Mouse (Mus musculus): Measurements from ENCODE around the gene Sdcbp2.
"Not testable (repeated sequence)": the region's sequence is repeated elsewhere in the genome, so short reads cannot be mapped to it uniquely, and the experiment has no call there.

Gene Sdcbp2

DNA sequence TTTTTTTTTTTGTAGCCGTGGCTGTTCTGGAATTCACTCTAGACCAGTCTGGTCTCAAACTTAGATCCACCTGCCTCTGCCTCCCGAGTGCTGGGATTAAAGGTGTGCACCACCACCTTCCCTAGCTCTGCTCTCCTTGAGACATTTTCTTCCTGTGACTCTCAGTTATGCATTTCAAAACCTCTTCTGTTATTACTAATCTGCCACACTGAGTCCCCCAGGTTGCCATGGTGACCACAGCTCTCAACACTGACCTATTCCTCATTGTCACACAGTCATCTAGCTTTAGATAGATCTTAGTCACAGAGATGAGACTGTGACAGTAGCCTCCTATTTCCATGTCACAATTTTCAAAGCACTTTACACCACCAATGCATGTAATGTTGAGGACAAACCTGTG lies 3.0 kb upstream of the Sdcbp2 start:
- DNase-seq (ENCODE audit: extremely low spot score), result no peak

- DNase-seq (ENCODE audit: extremely low spot score), result no peak
Observed at GRCm38 (mm10) chr2:151573667-151574066, 1.2 kb downstream of the Sdcbp2 start.

GRCm38 (mm10) chr2:151574607-151575006 lies 2.2 kb downstream of the Sdcbp2 start:
- no peak for DNase-seq (ENCODE audit: extremely low spot score)

DNA sequence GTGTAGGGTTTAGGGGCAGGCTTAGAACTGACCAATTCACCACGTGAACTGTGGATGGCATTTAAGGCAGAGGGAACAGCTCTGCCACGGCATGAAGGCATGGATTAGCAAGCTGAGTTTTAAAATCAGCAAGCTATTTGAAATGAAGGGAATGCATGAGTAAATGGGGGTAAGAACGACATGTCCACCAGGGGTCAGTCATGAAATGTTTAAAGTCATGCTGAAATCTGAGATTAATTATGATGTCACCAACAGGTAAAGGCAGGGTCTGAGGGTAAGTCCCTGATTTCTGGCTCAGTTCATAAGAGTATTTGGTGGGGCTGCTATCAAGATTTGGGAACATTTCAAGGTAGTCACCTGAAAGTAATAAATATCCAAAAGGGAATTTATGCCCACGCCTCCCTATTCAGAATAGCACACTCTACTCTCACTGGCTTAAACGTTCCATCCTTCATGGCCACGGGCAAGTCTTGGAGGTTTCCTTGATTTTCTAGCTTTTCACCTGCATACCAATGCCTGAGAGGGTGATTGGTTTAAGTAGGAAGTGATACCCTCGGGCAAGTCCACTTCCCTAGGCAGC lies 2.8 kb downstream of the Sdcbp2 start:
- peak; percentile 52 for DNase-seq (ENCODE audit: extremely low spot score)

- peak; percentile 77 for DNase-seq (ENCODE audit: extremely low spot score)
Observed at GRCm38 (mm10) chr2:151575699-151576389, 3.4 kb downstream of the Sdcbp2 start.

DNA sequence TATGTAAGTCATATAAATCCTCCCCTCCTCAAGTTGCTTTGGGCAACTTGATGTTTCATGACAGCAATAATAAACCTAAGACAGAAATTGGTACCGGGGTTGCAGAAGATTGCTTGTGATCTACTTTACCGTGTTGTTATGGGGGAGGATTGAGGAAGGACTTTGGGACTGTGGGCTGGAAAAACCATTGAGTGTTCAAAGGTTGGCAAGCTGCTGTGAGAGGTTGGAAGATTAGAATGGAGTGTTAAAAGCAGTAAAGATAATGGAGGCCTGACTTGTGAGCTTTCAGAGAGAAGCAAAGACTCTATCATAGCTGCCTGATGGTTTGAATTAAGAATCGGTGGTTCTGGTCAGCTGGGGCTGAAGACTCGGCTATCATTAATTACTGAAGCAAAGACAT lies 6.8 kb downstream of the Sdcbp2 start:
- no peak for DNase-seq (ENCODE audit: extremely low spot score)

DNA sequence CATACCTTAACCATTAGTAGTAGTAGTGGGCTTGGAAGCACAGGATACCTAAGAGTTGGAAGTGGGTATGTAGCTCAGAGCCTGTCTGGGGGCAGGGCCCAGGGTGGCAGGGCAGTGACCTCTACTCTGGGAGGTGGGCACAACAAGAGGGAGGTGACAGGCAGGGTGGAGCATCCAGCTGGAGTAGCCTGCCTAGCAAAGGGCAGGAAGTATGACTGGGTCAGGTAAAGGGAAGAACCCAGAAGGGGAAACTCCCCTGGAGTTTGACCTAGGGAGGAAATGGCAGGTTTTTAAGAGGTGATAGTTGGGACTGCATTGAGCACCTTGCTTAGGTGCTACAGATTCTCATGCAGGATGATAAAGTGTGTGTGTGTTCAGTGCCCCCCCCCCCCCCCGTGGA lies 8.5 kb downstream of the Sdcbp2 start:
- DNase-seq (ENCODE audit: extremely low spot score), result no peak

DNA sequence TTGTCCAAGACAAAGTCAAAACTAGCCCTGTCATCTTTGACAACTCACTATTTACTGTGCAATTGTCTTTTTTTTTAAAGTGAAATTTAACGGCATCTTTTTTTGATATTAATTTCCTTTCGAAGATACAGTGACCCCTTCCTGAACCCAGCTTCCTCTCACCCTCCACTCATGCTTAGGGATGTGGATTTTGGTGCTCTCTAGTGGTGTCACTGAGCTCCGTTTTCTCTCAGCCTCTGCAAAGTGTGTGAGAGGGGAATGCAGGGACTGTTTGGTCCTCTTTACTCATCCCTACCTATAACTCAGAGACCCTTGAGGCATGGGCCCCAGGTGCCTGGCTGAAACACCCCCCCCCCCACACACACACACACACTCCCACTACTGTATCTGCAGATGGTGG lies 13.5 kb downstream of the Sdcbp2 start:
- DNase-seq (ENCODE audit: extremely low spot score), result no peak

DNA sequence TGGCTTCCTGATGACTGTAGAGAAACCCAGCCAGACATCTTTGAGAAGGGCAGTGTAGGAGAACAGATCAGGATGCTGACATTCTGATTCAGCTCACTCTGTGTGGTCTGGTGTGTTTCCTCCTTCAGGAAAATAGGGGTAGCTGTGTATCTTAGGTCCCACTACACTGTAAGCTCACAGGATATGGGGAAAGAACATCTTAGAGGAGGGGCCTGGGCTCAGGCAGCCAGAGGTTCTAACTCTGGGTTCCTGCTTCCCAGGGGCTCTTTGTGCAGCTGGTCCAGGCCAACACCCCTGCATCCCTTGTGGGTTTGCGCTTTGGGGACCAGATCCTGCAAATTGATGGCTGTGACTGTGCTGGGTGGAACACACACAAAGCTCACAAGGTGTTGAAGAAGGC lies 14.4 kb downstream of the Sdcbp2 start:
- no peak for DNase-seq (ENCODE audit: extremely low spot score)

- no peak for DNase-seq (ENCODE audit: extremely low spot score)
Observed at GRCm38 (mm10) chr2:151587306-151587705, 14.9 kb downstream of the Sdcbp2 start.

DNA sequence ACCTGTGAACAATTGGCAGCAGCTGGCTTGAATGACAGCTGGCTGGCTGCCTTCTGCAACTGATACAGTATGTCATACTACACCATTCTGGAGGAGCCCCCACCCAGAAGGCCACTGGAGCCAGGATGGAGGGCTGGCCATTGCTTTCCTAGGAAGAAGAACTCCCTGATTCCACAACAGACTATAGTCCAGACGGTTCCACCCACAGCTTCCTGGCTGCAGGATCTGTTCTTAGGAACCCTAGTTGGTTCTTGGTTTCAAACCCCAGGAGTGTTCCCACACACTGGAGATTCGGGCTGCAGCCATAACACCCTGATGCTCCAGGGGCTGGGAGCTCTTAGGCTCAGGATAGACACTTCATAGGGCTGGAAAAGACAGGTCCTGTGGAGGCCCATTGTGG lies 25.6 kb downstream of the Sdcbp2 start:
- DNase-seq (ENCODE audit: extremely low spot score), result no peak

GRCm38 (mm10) chr2:151602106-151602505 lies 29.7 kb downstream of the Sdcbp2 start:
- no peak for DNase-seq (ENCODE audit: extremely low spot score)

GRCm38 (mm10) chr2:151603630-151604029 lies 31.2 kb downstream of the Sdcbp2 start:
- DNase-seq (ENCODE audit: extremely low spot score), result peak; percentile 48

GRCm38 (mm10) chr2:151605437-151605987 lies 33.1 kb downstream of the Sdcbp2 start:
- DNase-seq (ENCODE audit: extremely low spot score), result peak; percentile 13

DNA sequence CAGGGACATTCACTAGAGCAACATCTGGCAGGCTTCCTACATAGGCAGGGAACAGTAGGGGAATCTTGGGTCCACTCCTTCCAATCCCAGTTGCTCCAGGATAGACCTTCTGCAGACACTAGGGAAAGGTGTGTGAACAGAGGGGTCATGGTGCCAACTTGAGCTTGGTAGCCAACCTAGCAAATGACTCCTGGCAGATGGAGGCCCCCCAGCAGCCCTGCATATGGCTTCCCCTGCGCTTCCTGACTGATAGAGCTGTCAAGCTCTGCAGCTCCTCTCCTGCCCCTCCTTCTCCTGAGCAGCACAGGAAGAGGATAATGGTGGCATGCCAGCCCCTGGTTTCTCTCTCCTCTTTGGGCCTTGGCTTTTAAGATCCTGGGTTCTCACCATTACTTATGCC lies 36.0 kb downstream of the Sdcbp2 start:
- no peak for DNase-seq (ENCODE audit: extremely low spot score)

- DNase-seq (ENCODE audit: extremely low spot score), result no peak
Observed at GRCm38 (mm10) chr2:151609974-151610373, 37.6 kb downstream of the Sdcbp2 start.

GRCm38 (mm10) chr2:151615779-151616178 lies 43.4 kb downstream of the Sdcbp2 start:
- not testable (repeated sequence) for DNase-seq (ENCODE audit: extremely low spot score)

DNA sequence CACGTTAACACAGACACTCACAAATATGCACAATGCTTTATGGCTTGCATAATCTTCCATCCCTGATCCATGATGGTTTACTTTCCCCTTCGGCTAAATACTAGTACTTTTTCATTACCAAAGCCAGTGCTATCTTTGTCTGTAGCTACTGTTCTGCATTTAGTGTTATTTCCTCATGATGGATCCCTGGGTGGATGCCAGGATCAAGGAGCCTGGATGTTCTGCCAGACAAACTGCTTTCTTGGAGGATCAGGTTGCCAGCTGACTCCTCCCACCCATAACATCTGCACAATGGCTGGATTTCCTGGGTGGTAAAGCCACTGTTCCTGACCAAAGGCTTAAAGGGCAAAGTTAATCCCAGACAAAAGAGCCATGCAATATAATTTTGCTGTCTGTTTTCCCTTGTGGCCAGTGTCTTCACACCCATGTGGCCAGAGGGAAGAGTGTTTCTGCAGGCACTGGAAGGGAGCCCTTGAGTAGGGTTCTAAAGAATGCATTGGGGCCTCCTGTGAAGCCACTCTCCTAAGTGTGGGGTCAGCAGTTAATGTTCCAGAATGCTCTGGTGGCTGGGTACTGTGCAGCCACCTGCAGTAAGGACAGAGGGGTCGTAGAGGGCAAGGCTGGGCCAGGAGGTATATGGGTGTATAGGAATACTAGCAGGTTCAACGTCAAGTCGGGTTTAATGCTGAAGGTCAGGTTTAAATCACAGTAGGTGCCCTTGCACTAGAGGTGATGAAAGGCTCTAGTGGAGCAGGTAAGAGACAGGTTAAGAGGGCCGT lies 44.3 kb downstream of the Sdcbp2 start:
- no peak for DNase-seq (ENCODE audit: extremely low spot score)

- DNase-seq (ENCODE audit: extremely low spot score), result no peak
Observed at GRCm38 (mm10) chr2:151623776-151624175, 51.4 kb downstream of the Sdcbp2 start.

DNA sequence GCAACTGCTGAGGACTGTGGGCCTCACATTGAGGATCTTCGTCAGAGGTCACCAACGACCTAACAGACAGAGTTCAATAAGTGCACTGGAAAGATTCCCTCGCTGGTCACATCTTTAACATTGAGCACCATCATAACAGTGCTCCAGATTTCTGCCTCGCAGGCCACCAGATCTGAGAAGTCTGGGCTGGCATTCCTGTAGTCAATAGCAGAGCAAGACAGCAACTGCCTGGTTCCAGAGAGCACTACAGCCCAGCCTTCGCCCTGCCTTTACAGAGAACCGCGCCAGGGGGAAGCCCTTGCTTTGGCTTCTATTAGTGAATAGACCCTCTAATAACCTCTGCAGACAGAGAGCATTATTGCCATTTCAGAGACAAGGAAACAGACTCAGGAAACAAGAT lies 53.9 kb downstream of the Sdcbp2 start:
- no peak for DNase-seq (ENCODE audit: extremely low spot score)

DNA sequence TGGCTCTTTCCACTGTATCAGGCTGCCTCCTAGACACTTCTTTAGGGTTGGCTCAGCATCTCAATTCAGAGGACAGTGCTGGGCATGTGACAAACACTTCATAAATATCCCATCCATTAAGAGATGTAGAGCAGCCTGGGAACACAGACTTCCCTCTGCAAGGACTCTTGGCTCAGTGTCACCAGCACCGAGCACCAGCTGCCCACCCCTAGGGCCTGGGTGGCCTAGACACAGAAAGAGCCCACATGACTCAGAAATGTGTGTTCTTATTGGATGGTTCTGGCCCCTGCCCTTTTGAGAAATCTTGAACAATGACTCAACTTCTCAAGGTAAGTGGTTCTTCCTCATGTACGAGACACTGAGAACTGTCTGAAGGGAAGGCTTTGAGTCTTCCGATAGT lies 55.6 kb downstream of the Sdcbp2 start:
- no peak for DNase-seq (ENCODE audit: extremely low spot score)

DNA sequence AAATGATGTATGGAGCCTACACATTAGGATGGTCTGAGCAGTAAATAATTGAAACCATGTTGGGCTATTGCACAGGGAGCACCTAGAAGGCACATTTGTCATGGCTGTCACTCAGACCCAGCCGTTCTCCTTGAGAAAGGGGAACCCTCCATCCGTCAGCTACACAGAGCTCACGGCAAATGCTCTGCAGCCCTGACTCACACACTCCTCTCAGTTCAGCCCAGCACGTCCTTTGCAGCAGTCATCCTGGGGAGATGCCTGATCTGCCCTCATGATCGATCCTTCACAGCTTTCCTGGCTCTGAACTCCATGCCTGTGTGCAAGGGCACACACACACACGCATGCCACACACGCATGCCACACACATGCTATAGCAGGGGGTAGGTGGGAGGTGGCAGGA lies 56.9 kb downstream of the Sdcbp2 start:
- no peak for DNase-seq (ENCODE audit: extremely low spot score)

Measured in embryo, embryonic 9.5 days (tissue).